Mouse (Mus musculus): ENCODE measurements around the gene Trim38. TPM values are rescaled to one million over a fixed set of nuclear protein-coding genes. Genes with fewer than 3 reads are reported as not detected.
A peak's percentile ranks its signal among the peaks of the same experiment; 100 is the strongest.

Trim38 gene
- total RNA-seq, 2 experiments from 2014 or later = not detected

GRCm38 (mm10) chr13:23816148-23816547 lies 46.4 kb downstream of the Trim38 start:
- no peak for ATAC-seq (replicated peaks; ENCODE audit: low FRiP score, low TSS enrichment, poor library complexity, severe bottlenecking)

DNA sequence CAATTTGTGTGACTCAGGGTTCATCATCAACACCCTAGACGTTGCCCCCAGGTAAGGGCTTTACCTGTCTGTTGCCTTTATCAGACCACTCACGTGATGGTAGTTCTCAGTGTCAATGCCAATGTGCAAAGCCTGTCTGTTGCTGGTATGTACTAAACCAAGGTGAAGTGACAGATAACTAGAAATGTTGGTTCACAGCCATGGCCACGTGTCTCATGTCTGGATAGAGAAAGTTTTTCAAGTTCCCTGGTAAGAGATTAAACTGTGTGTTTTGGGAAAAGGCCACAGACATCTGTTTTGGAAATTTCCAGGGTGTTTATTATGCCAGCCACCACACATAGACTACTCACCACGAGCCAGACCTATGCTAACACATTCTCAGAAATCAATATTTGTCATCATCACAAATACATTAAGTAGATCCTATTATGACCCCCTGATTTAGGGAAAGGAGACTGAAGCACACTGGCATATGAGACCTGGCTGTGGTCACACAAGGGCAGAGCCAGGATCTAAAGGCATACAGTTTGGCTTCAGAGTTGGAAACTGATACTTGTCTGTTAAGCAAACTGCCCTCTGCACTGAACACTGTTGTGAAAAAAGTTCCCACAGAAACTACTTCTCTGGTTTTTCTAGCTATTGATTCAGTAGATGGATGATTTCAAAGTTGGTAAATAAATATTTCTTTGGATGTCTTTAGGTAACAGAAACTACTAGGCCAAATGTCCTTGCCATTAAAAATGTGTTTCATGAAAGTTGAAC lies 50.6 kb downstream of the Trim38 start:
- no peak for ATAC-seq (replicated peaks; ENCODE audit: low FRiP score, low TSS enrichment, poor library complexity, severe bottlenecking)

- ATAC-seq (replicated peaks; ENCODE audit: low FRiP score, low TSS enrichment, poor library complexity, severe bottlenecking) = no peak
These were observed 52.5 kb downstream of the Trim38 start for GRCm38 (mm10) chr13:23822213-23822612.

GRCm38 (mm10) chr13:23826606-23827005 lies 56.9 kb downstream of the Trim38 start:
- no peak for ATAC-seq (replicated peaks; ENCODE audit: low FRiP score, low TSS enrichment, poor library complexity, severe bottlenecking)

- ATAC-seq (replicated peaks; ENCODE audit: low FRiP score, low TSS enrichment, poor library complexity, severe bottlenecking) = peak; percentile 57; the same call in 1 of the 2 replicates
These were observed 63.3 kb downstream of the Trim38 start for GRCm38 (mm10) chr13:23833053-23833452.

DNA sequence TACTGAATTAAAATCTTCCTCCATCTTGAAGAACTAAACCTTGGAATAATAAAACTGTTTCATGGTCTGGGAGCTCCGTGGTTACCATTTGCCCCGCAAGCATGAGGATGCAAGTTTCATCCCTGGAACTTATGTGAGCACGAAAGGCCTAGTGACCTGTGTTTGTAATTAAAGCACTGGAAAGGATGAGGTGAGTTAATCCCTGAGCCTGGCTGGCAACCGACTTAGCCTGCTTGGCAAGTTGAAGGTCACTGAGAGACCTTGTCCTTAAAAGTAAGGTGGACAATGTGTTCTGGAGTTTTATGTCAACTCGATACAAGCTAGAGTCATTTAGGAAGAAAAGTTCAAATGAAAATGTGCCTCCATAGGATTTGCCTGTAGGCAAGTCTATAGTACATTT lies 65.1 kb downstream of the Trim38 start:
- no peak for ATAC-seq (replicated peaks; ENCODE audit: low FRiP score, low TSS enrichment, poor library complexity, severe bottlenecking)

GRCm38 (mm10) chr13:23836630-23837029 lies 66.9 kb downstream of the Trim38 start:
- no peak for ATAC-seq (replicated peaks; ENCODE audit: low FRiP score, low TSS enrichment, poor library complexity, severe bottlenecking)

DNA sequence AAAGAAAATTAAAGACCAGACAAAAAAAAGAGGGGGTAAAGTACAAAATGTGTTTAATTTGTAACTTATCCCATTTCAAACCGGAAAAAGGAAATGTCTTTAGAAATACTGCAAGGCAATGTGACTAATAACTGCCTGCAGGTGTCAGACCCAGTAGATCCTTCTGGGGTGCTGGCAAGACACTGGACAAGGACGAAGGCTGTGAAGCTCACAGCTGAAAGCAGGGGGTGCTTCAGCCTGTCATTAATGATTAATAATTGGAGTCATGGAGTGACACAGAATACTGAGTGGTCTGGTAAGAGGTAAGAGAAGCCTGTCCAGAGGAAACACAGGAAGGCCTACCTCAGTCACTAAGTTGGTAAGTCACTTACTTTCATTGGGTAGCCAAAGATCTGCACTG lies 69.6 kb downstream of the Trim38 start, which contains the start of gene Slc17a3:
Gene Slc17a3 (plus strand): TSS at position 127 of the 400 bp plus-strand sequence.
- ATAC-seq (replicated peaks; ENCODE audit: low FRiP score, low TSS enrichment, poor library complexity, severe bottlenecking) = no peak

Other genes with a start within 250 kb of the Trim38 start
Only the 30 nearest of the 37 such genes appear.
- 29.5 and 42.3 TPM in 2 replicates for gene Hist1h1d, start 216.7 kb upstream of the Trim38 start, total RNA-seq (2014; fragmentation: Nextera tagmentation)
- gene Hist1h1d, start 216.7 kb upstream of the Trim38 start, total RNA-seq (2017) = 81.4 and 84.0 TPM in 2 replicates
- gene Hist1h3e, start 207.5 kb upstream of the Trim38 start, total RNA-seq (2014; fragmentation: Nextera tagmentation) = 124 and 193 TPM in 2 replicates
- 254 and 322 TPM in 2 replicates for gene Hist1h3e, start 207.5 kb upstream of the Trim38 start, total RNA-seq (2017)
- 5.7 and 12.6 TPM in 2 replicates for gene Hist1h2ae, start 198.7 kb upstream of the Trim38 start, total RNA-seq (2014; fragmentation: Nextera tagmentation)
- 237 and 359 TPM in 2 replicates for gene Hist1h2ae, start 198.7 kb upstream of the Trim38 start, total RNA-seq (2017)
- gene Hist1h2bg, start 198.5 kb upstream of the Trim38 start, total RNA-seq (2014; fragmentation: Nextera tagmentation) = 386 and 627 TPM in 2 replicates
- 891 and 1,210 TPM in 2 replicates for gene Hist1h2bg, start 198.5 kb upstream of the Trim38 start, total RNA-seq (2017)
- 342 and 512 TPM in 2 replicates for gene Hist1h2bf, start 195.7 kb upstream of the Trim38 start, total RNA-seq (2014; fragmentation: Nextera tagmentation)
- 329 and 662 TPM in 2 replicates for gene Hist1h2bf, start 195.7 kb upstream of the Trim38 start, total RNA-seq (2017)
- gene Hist1h2ad, start 195.5 kb upstream of the Trim38 start, total RNA-seq (2014; fragmentation: Nextera tagmentation) = 1.4 and 11.1 TPM in 2 replicates
- 1,263 and 1,317 TPM in 2 replicates for gene Hist1h2ad, start 195.5 kb upstream of the Trim38 start, total RNA-seq (2017)
- 123 and 185 TPM in 2 replicates for gene Hist1h3d, start 194.2 kb upstream of the Trim38 start, total RNA-seq (2014; fragmentation: Nextera tagmentation)
- gene Hist1h3d, start 194.2 kb upstream of the Trim38 start, total RNA-seq (2017) = 84.0 and 189 TPM in 2 replicates
- 470 and 507 TPM in 2 replicates for gene Hist1h4d, start 188.3 kb upstream of the Trim38 start, total RNA-seq (2014; fragmentation: Nextera tagmentation)
- 756 and 1,171 TPM in 2 replicates for gene Hist1h4d, start 188.3 kb upstream of the Trim38 start, total RNA-seq (2017)
- gene Hist1h2be, start 148.8 kb upstream of the Trim38 start, total RNA-seq (2014; fragmentation: Nextera tagmentation) = 26.9 and 37.8 TPM in 2 replicates
- 47.9 and 73.4 TPM in 2 replicates for gene Hist1h2be, start 148.8 kb upstream of the Trim38 start, total RNA-seq (2017)
- 289 and 399 TPM in 2 replicates for gene Hist1h1e, start 147.4 kb upstream of the Trim38 start, total RNA-seq (2014; fragmentation: Nextera tagmentation)
- 199 and 265 TPM in 2 replicates for gene Hist1h1e, start 147.4 kb upstream of the Trim38 start, total RNA-seq (2017)
- gene Hist1h2ac, start 86.0 kb upstream of the Trim38 start, total RNA-seq (2014; fragmentation: Nextera tagmentation) = 3.8 and 6.0 TPM in 2 replicates
- gene Hist1h2ac, start 86.0 kb upstream of the Trim38 start, total RNA-seq (2017) = 56.0 and 87.4 TPM in 2 replicates
- gene Hist1h2bc, start 85.7 kb upstream of the Trim38 start, total RNA-seq (2014; fragmentation: Nextera tagmentation) = 74.9 and 133 TPM in 2 replicates
- gene Hist1h2bc, start 85.7 kb upstream of the Trim38 start, total RNA-seq (2017) = 136 and 209 TPM in 2 replicates
- 1.3 TPM in 1 of 2 replicates, not detected in the other for gene Hist1h1t, start 74.1 kb upstream of the Trim38 start, total RNA-seq (2014; fragmentation: Nextera tagmentation)
- 1.3 TPM in 1 of 2 replicates, not detected in the other for gene Hist1h1t, start 74.1 kb upstream of the Trim38 start, total RNA-seq (2017)
- gene Hist1h4c, start 71.5 kb upstream of the Trim38 start, total RNA-seq (2014; fragmentation: Nextera tagmentation) = 153 and 163 TPM in 2 replicates
- 166 and 397 TPM in 2 replicates for gene Hist1h4c, start 71.5 kb upstream of the Trim38 start, total RNA-seq (2017)
- gene Hfe, start 59.1 kb upstream of the Trim38 start, total RNA-seq (2014; fragmentation: Nextera tagmentation) = not detected in 2 replicates
- gene Hfe, start 59.1 kb upstream of the Trim38 start, total RNA-seq (2017) = 0.27 and 1.9 TPM in 2 replicates
- 152 and 164 TPM in 2 replicates for gene Hist1h1c, start 31.1 kb upstream of the Trim38 start, total RNA-seq (2014; fragmentation: Nextera tagmentation)
- gene Hist1h1c, start 31.1 kb upstream of the Trim38 start, total RNA-seq (2017) = 474 and 577 TPM in 2 replicates
- gene Hist1h3c, start 24.3 kb upstream of the Trim38 start, total RNA-seq (2014; fragmentation: Nextera tagmentation) = 81.7 and 130 TPM in 2 replicates
- gene Hist1h3c, start 24.3 kb upstream of the Trim38 start, total RNA-seq (2017) = 369 and 555 TPM in 2 replicates
- gene Hist1h2bb, start 23.2 kb upstream of the Trim38 start, total RNA-seq (2014; fragmentation: Nextera tagmentation) = 322 and 625 TPM in 2 replicates
- 4,065 and 6,565 TPM in 2 replicates for gene Hist1h2bb, start 23.2 kb upstream of the Trim38 start, total RNA-seq (2017)
- 69.7 and 80.3 TPM in 2 replicates for gene Hist1h2ab, start 18.8 kb upstream of the Trim38 start, total RNA-seq (2014; fragmentation: Nextera tagmentation)
- gene Hist1h2ab, start 18.8 kb upstream of the Trim38 start, total RNA-seq (2017) = 1,316 and 2,308 TPM in 2 replicates
- gene Hist1h3b, start 17.6 kb upstream of the Trim38 start, total RNA-seq (2014; fragmentation: Nextera tagmentation) = 324 and 486 TPM in 2 replicates
- 276 and 731 TPM in 2 replicates for gene Hist1h3b, start 17.6 kb upstream of the Trim38 start, total RNA-seq (2017)
- 164 and 186 TPM in 2 replicates for gene Hist1h4b, start 12.9 kb upstream of the Trim38 start, total RNA-seq (2014; fragmentation: Nextera tagmentation)
- 396 and 733 TPM in 2 replicates for gene Hist1h4b, start 12.9 kb upstream of the Trim38 start, total RNA-seq (2017)
- 58.4 and 68.4 TPM in 2 replicates for gene Hist1h4a, start 8.7 kb upstream of the Trim38 start, total RNA-seq (2014; fragmentation: Nextera tagmentation)
- 328 and 432 TPM in 2 replicates for gene Hist1h4a, start 8.7 kb upstream of the Trim38 start, total RNA-seq (2017)
- gene Hist1h3a, start 7.5 kb upstream of the Trim38 start, total RNA-seq (2014; fragmentation: Nextera tagmentation) = 67.8 and 132 TPM in 2 replicates
- gene Hist1h3a, start 7.5 kb upstream of the Trim38 start, total RNA-seq (2017) = 285 and 495 TPM in 2 replicates
- 324 and 695 TPM in 2 replicates for gene Hist1h1a, start 6.2 kb upstream of the Trim38 start, total RNA-seq (2014; fragmentation: Nextera tagmentation)
- gene Hist1h1a, start 6.2 kb upstream of the Trim38 start, total RNA-seq (2017) = 1,816 and 2,974 TPM in 2 replicates
- gene Slc17a2, start 37.1 kb downstream of the Trim38 start, total RNA-seq (2014; fragmentation: Nextera tagmentation) = not detected in 2 replicates
- gene Slc17a2, start 37.1 kb downstream of the Trim38 start, total RNA-seq (2017) = not detected in 2 replicates
- gene Slc17a3, start 69.5 kb downstream of the Trim38 start, total RNA-seq (2014; fragmentation: Nextera tagmentation) = not detected in 2 replicates
- not detected in 2 replicates for gene Slc17a3, start 69.5 kb downstream of the Trim38 start, total RNA-seq (2017)
- gene Slc17a1, start 97.8 kb downstream of the Trim38 start, total RNA-seq (2014; fragmentation: Nextera tagmentation) = not detected in 2 replicates
- not detected in 2 replicates for gene Slc17a1, start 97.8 kb downstream of the Trim38 start, total RNA-seq (2017)
- gene Slc17a4, start 145.1 kb downstream of the Trim38 start, total RNA-seq (2014; fragmentation: Nextera tagmentation) = 1.2 TPM in 2 replicates
- gene Slc17a4, start 145.1 kb downstream of the Trim38 start, total RNA-seq (2017) = 1.0 and 1.3 TPM in 2 replicates
- gene Hist1h2ba, start 164.2 kb downstream of the Trim38 start, total RNA-seq (2014; fragmentation: Nextera tagmentation) = not detected in 2 replicates
- not detected in 2 replicates for gene Hist1h2ba, start 164.2 kb downstream of the Trim38 start, total RNA-seq (2017)
- not detected in 2 replicates for gene Hist1h2aa, start 164.5 kb downstream of the Trim38 start, total RNA-seq (2014; fragmentation: Nextera tagmentation)
- not detected in 2 replicates for gene Hist1h2aa, start 164.5 kb downstream of the Trim38 start, total RNA-seq (2017)

All from megakaryocyte-erythroid progenitor cell, adult 5-6 weeks (primary cell).